Mouse (Mus musculus) olfactory bulb, adult 2 months (tissue): ENCODE data around the gene Ttc33.

Source experiments
- CTCF ChIP-seq: fragments of 200-500 bp; IDR thresholded peaks from 2 replicates; pipeline ENCODE4 v1.5.1; 2012; ENCODE audit warnings: low read depth, mild to moderate bottlenecking, low read length, moderate library complexity; ENCODE audit not compliant: insufficient read depth
- POLR2A ChIP-seq: fragments of 200-500 bp; IDR thresholded peaks from 2 replicates; pipeline ENCODE4 v1.6.1; 2012; ENCODE audit warnings: mild to moderate bottlenecking, low read depth, low read length, moderate library complexity; ENCODE audit not compliant: insufficient read depth

GRCm38 (mm10) chr15:5188029-5188428 lies 2.7 kb downstream of the Ttc33 start:
- TF ChIP-seq CTCF (no peak), POLR2A (no peak)
